In the genomic region with DNA sequence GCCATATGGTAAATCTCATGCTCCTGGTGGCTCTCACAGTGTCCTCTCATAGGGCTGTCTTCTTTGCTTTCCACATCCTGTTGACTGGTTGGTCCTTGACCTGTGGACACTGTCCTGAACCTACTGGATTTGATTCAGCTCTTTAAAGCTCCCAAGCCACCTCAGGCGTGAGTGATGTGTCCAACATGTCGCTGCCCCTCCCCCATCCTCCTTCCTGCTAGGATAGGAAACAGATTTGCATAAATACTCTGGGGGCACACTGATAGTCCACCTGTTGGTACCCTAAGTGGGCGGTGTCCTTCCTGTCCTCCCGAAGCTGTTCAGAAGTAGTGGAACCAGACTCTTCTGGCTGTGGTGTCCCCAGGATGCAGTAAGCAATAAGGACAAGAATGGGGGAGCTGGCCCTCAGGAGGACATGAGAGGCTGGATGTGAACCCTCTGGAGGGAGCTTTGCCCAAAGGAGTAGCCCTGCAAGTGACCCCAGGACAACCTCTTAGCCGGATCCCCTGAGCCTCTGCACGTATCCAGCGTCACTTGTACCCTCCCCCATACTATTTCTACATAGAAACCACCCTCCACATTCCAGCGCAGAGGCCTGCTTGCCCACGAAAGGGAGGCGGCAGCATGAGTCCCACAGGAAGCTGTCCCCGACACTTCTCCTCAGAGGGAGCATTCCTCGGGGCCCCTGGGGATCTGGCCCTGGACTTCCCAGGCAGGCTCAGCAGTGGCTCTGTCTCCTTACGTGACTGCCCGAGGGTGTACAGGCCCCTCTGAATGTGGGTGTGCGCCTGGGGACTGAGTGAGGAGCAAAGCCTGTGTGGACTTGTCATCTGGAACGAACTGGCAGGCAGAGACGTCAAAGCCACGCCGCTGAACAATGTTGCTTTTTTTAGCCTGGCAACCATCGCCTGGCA, we compare ENCODE assay signal across 9 mouse cellular contexts.
DNase-seq lines count a peak whose midpoint lies in the region; ATAC-seq lines count a peak whose summit lies in the region.
"Had no signal": no experiment of that assay in that cellular context is flagged by ENCODE, and none has a peak within 500 bp of the region (broad histone marks: within the 10 kb centered on the region; RNA-seq: fewer than 3 reads in every experiment).

No protein-coding gene starts in this region.

- peak; percentile 70 for DNase-seq in adrenal gland, postnatal 14 days
- DNase-seq in adrenal gland, adult 18-20 months (ENCODE audit: low spot score in 2 of 2) = no peak
- DNase-seq in brain, adult 2 months (ENCODE audit: low read depth, low spot score) = peak; percentile 48
- peak; percentile 80 for DNase-seq in urinary bladder, postnatal 14 days (ENCODE audit: low spot score)
- DNase-seq in cerebellum, postnatal 36 days = no peak

- peaks cover 44% of the 10 kb centered on the region for H3K4me1 ChIP-seq in heart, embryonic 12.5 days (replicated peaks)
- H3K4me1 ChIP-seq in kidney, embryonic 16.5 days (ENCODE audit: insufficient read depth, low read length) = peaks cover 24% of the 10 kb centered on the region
- peaks cover 42% of the 10 kb centered on the region for H3K4me1 ChIP-seq in lung, embryonic 15.5 days
- H3K4me1 ChIP-seq: midbrain, embryonic 12.5 days had no signal

- H3K27ac ChIP-seq in heart, embryonic 12.5 days (ENCODE audit: poor library complexity, severe bottlenecking) = peak overlapping the region; percentile 96
- peak overlapping the region; percentile 77 for H3K27ac ChIP-seq in kidney, embryonic 16.5 days (ENCODE audit: low read length)
- peak overlapping the region; percentile 92 for H3K27ac ChIP-seq in lung, embryonic 15.5 days
- H3K27ac ChIP-seq: midbrain, embryonic 12.5 days had no signal

- H3K36me3 ChIP-seq in heart, embryonic 12.5 days = no peaks in the 10 kb centered on the region
- H3K36me3 ChIP-seq in kidney, embryonic 16.5 days (ENCODE audit: insufficient read depth, low read length) = no peaks in the 10 kb centered on the region
- H3K36me3 ChIP-seq in lung, embryonic 15.5 days = no peaks in the 10 kb centered on the region
- H3K36me3 ChIP-seq: midbrain, embryonic 12.5 days had no signal

- 12% methylated on average over 20 of the region's 20 CpGs for WGBS in heart, embryonic 12.5 days
- WGBS in kidney, embryonic 16.5 days = 17% methylated on average over 20 of the region's 20 CpGs
- WGBS in lung, embryonic 15.5 days = 10% methylated on average over 20 of the region's 20 CpGs

- no peak overlapping the region for H3K4me3 ChIP-seq in heart, embryonic 12.5 days
- H3K4me3 ChIP-seq in kidney, embryonic 16.5 days (ENCODE audit: low read length) = no peak overlapping the region
- H3K4me3 ChIP-seq in lung, embryonic 15.5 days = no peak overlapping the region
- H3K4me3 ChIP-seq: midbrain, embryonic 12.5 days had no signal

- 0 out of 2 replicates have a peak, but pooled peaks cover under 1% of the 10 kb centered on the region for H3K27me3 ChIP-seq in heart, embryonic 12.5 days (replicated peaks)
- H3K27me3 ChIP-seq in kidney, embryonic 16.5 days (ENCODE audit: insufficient read depth, low read length) = no peaks in the 10 kb centered on the region
- H3K27me3 ChIP-seq in lung, embryonic 15.5 days = no peaks in the 10 kb centered on the region
- H3K27me3 ChIP-seq: midbrain, embryonic 12.5 days had no signal

- peak overlapping the region; percentile 51; the same call in 1 of the 2 replicates for H3K9ac ChIP-seq in heart, embryonic 12.5 days
- H3K9ac ChIP-seq in kidney, embryonic 16.5 days (replicated peaks; ENCODE audit: low read length) = peak overlapping the region; percentile 54; the same call in 1 of the 2 replicates
- peak overlapping the region; percentile 13; the same call in 1 of the 2 replicates for H3K9ac ChIP-seq in lung, embryonic 15.5 days
- H3K9ac ChIP-seq: midbrain, embryonic 12.5 days had no signal

- peak; percentile 57 for ATAC-seq in heart, embryonic 12.5 days (ENCODE audit: insufficient number of reproducible peaks, low FRiP score)
- peak; percentile 71 for ATAC-seq in kidney, embryonic 16.5 days (ENCODE audit: low FRiP score, low TSS enrichment)
- peak; percentile 79 for ATAC-seq in lung, embryonic 15.5 days (ENCODE audit: borderline replicate concordance, extremely low read depth, low FRiP score, low TSS enrichment)

- H3K9me3 ChIP-seq in heart, embryonic 12.5 days (replicated peaks) = no peaks in the 10 kb centered on the region
- no peaks in the 10 kb centered on the region for H3K9me3 ChIP-seq in kidney, embryonic 16.5 days (ENCODE audit: low read length)
- H3K9me3 ChIP-seq in lung, embryonic 15.5 days = no peaks in the 10 kb centered on the region
- H3K9me3 ChIP-seq: midbrain, embryonic 12.5 days had no signal

- H3K4me2 ChIP-seq in heart, embryonic 12.5 days = peak overlapping the region; percentile 53
- H3K4me2 ChIP-seq in kidney, embryonic 16.5 days (replicated peaks; ENCODE audit: low read depth, low read length) = 0 out of 2 replicates have a peak overlapping the region, but pooled peaks have one; percentile 19
- peak overlapping the region; percentile 18 for H3K4me2 ChIP-seq in lung, embryonic 15.5 days
- H3K4me2 ChIP-seq: midbrain, embryonic 12.5 days had no signal

Comparison
In these comparisons a context has a peak if more than half of its experiments do, and no peak if none do; other contexts are left out.
1. DNase-seq: peak in adrenal gland, postnatal 14 days (single experiment), brain, adult 2 months (single experiment) and urinary bladder, postnatal 14 days (single experiment); none in adrenal gland, adult 18-20 months (0 of 2) and cerebellum, postnatal 36 days (0 of 2).
2. Peak in every context shown above with its lines, with median percentiles within 50 percentile points of each other: ATAC-seq, H3K27ac ChIP-seq, H3K4me2 ChIP-seq and H3K9ac ChIP-seq.